Mouse (Mus musculus) lung, embryonic 16.5 days (tissue): ENCODE data around the gene Acly. TPM values are rescaled to one million over a fixed set of nuclear protein-coding genes. Genes with fewer than 3 reads are reported as not detected.

Experiments
- ATAC-seq: fragments of 200-750 bp; cut with Nextera tagmentation; 2 replicates; pipeline ENCODE4 v1.8.0; 2017; ENCODE audit warnings: low read depth, mild to moderate bottlenecking, moderate library complexity
- H3K27ac ChIP-seq: fragments of 300-500 bp; sonication (generic); 2 replicates; pipeline ENCODE4 v1.5.1; 2014; ENCODE audit warnings: mild to moderate bottlenecking, control low read depth, low read length
- H3K27me3 ChIP-seq: fragments of 300-500 bp; sonication (generic); 2 replicates; pipeline ENCODE4 v1.6.1; 2014; ENCODE audit warnings: low read depth, low read length, mixed read lengths; ENCODE audit not compliant: control insufficient read depth, insufficient read depth
- H3K36me3 ChIP-seq: fragments of 300-500 bp; sonication (generic); 2 replicates; pipeline ENCODE4 v1.6.1; 2014; ENCODE audit warnings: low read length; ENCODE audit not compliant: control insufficient read depth, insufficient read depth
- H3K4me1 ChIP-seq: fragments of 300-500 bp; sonication (generic); replicated peaks from 2 replicates; pipeline ENCODE4 v1.6.1; 2014; ENCODE audit warnings: low read length, mixed read lengths; ENCODE audit not compliant: control insufficient read depth, insufficient read depth
- H3K4me2 ChIP-seq: fragments of 300-500 bp; sonication (generic); 2 replicates; pipeline ENCODE4 v1.6.1; 2014; ENCODE audit warnings: low read depth, low read length, control low read depth
- H3K4me3 ChIP-seq: fragments of 300-500 bp; sonication (generic); 2 replicates; pipeline ENCODE4 v1.5.1; 2014; ENCODE audit warnings: mild to moderate bottlenecking, low read length, control low read depth
- H3K9ac ChIP-seq: fragments of 300-500 bp; sonication (generic); 2 replicates; pipeline ENCODE4 v1.6.1; 2014; ENCODE audit warnings: low read length, control low read depth
- H3K9me3 ChIP-seq: fragments of 300-500 bp; sonication (generic); 2 replicates; pipeline ENCODE4 v1.6.1; 2016; ENCODE audit warnings: low read length; ENCODE audit not compliant: control insufficient read depth
- WGBS: fragments of 180-500 bp; shearing (Covaris S2); extraction: QIAGEN DNeasy Blood & Tissue Kit; methylation state at CpG from one replicate; pipeline ENCODE4 v1.1.7; 2014; 5-methylcytosine and 5-hydroxymethylcytosine counted together
- polyA plus RNA-seq: library from polyadenylated mRNA; unstranded; fragments of >200 nt; fragmentation: Nextera tagmentation; extraction: Ambion mirVana; gene quantifications from 2 replicates; pipeline ENCODE4 v1.2.1, GENCODE M21; 2015

Acly gene
- polyA plus RNA-seq, 1 experiment from 2014 or later: 155 TPM

- no peak for ATAC-seq
- Histone ChIP-seq H3K4me3 (no peak overlapping the region), H3K9me3 (no peaks in the 10 kb centered on the region), H3K9ac (no peak overlapping the region), H3K27ac (no peak overlapping the region), H3K36me3 (no peaks in the 10 kb centered on the region), H3K27me3 (no peaks in the 10 kb centered on the region), H3K4me2 (no peak overlapping the region), H3K4me1 (peaks cover 10% of the 10 kb centered on the region)
- 56% methylated on average over 6 of the region's 6 CpGs for WGBS
Observed at GRCm38 (mm10) chr11:100550101-100550500, 22.3 kb upstream of the Acly start.

GRCm38 (mm10) chr11:100549466-100549865 lies 21.7 kb upstream of the Acly start:
- Histone ChIP-seq H3K9me3 (no peaks in the 10 kb centered on the region), H3K27me3 (no peaks in the 10 kb centered on the region), H3K4me2 (no peak overlapping the region), H3K4me3 (no peak overlapping the region), H3K9ac (no peak overlapping the region), H3K36me3 (no peaks in the 10 kb centered on the region), H3K27ac (no peak overlapping the region), H3K4me1 (peaks cover 14% of the 10 kb centered on the region)
- ATAC-seq: no peak
- 64% methylated on average over 8 of the region's 8 CpGs for whole genome bisulfite sequencing

GRCm38 (mm10) chr11:100548141-100548540 lies 20.3 kb upstream of the Acly start:
- Histone ChIP-seq H3K4me3 (no peak overlapping the region), H3K36me3 (no peaks in the 10 kb centered on the region), H3K4me2 (no peak overlapping the region), H3K4me1 (peaks cover 14% of the 10 kb centered on the region), H3K9ac (no peak overlapping the region), H3K27me3 (no peaks in the 10 kb centered on the region), H3K27ac (no peak overlapping the region), H3K9me3 (no peaks in the 10 kb centered on the region)
- WGBS: 76% methylated on average over 6 of the region's 6 CpGs
- ATAC-seq: no peak

GRCm38 (mm10) chr11:100546955-100547354 lies 19.2 kb upstream of the Acly start:
- Histone ChIP-seq H3K27ac (peak overlapping the region; percentile 38), H3K9ac (no peak overlapping the region), H3K4me3 (no peak overlapping the region), H3K36me3 (no peaks in the 10 kb centered on the region), H3K9me3 (no peaks in the 10 kb centered on the region), H3K4me2 (no peak overlapping the region), H3K27me3 (no peaks in the 10 kb centered on the region), H3K4me1 (peaks cover 14% of the 10 kb centered on the region)
- ATAC-seq: no peak
- 69% methylated on average over 6 of the region's 6 CpGs for WGBS

GRCm38 (mm10) chr11:100545746-100546085 lies 17.9 kb upstream of the Acly start:
- H3K4me1 ChIP-seq: peaks cover 14% of the 10 kb centered on the region
- peak overlapping the region; percentile 94 for H3K4me2 ChIP-seq
- no peaks in the 10 kb centered on the region for H3K36me3 ChIP-seq
- H3K27ac ChIP-seq: no peak overlapping the region; the same call in 1 of the 2 replicates
- H3K9me3 ChIP-seq: no peaks in the 10 kb centered on the region
- WGBS: 28% methylated on average over 7 of the region's 7 CpGs
- H3K9ac ChIP-seq: peak overlapping the region; percentile 64
- peak; percentile 21; the same call in 1 of the 2 replicates for ATAC-seq
- H3K27me3 ChIP-seq: no peaks in the 10 kb centered on the region
- peak overlapping the region; percentile 61 for H3K4me3 ChIP-seq

- Histone ChIP-seq H3K36me3 (no peaks in the 10 kb centered on the region), H3K4me2 (peak within 1 kb of the TSS; percentile 94), H3K4me3 (peak within 1 kb of the TSS; percentile 61), H3K4me1 (peaks cover 14% of the 10 kb centered on the region), H3K9ac (peak within 1 kb of the TSS; percentile 64), H3K27ac (peak within 1 kb of the TSS; percentile 72), H3K27me3 (no peaks in the 10 kb centered on the region), H3K9me3 (no peaks in the 10 kb centered on the region)
- peak; percentile 100 for ATAC-seq
- WGBS: 4% methylated on average over 28 of the region's 28 CpGs
Observed at GRCm38 (mm10) chr11:100544832-100545745, 17.3 kb upstream of the Acly start, which contains the start of gene Ttc25. TSS of gene Ttc25 (plus strand) at chr11:100545607.

- H3K27me3 ChIP-seq: no peaks in the 10 kb centered on the region
- H3K4me3 ChIP-seq: no peak overlapping the region
- WGBS: 76% methylated on average over 2 of the region's 2 CpGs
- no peaks in the 10 kb centered on the region for H3K9me3 ChIP-seq
- H3K4me1 ChIP-seq: peaks cover 11% of the 10 kb centered on the region
- H3K9ac ChIP-seq: no peak overlapping the region
- H3K27ac ChIP-seq: no peak overlapping the region
- no peak overlapping the region for H3K4me2 ChIP-seq
- ATAC-seq: no peak
- H3K36me3 ChIP-seq: no peaks in the 10 kb centered on the region
Observed at GRCm38 (mm10) chr11:100541577-100541976, 13.8 kb upstream of the Acly start.

GRCm38 (mm10) chr11:100540966-100541365 lies 13.2 kb upstream of the Acly start:
- Histone ChIP-seq H3K4me2 (no peak overlapping the region), H3K9me3 (no peaks in the 10 kb centered on the region), H3K36me3 (no peaks in the 10 kb centered on the region), H3K9ac (no peak overlapping the region), H3K27me3 (no peaks in the 10 kb centered on the region), H3K4me3 (no peak overlapping the region), H3K4me1 (peaks cover 9% of the 10 kb centered on the region), H3K27ac (no peak overlapping the region)
- 32% methylated on average over 6 of the region's 6 CpGs for WGBS
- no peak for ATAC-seq

- H3K27ac ChIP-seq: no peak overlapping the region
- H3K9me3 ChIP-seq: no peaks in the 10 kb centered on the region
- no peak overlapping the region for H3K4me3 ChIP-seq
- H3K27me3 ChIP-seq: no peaks in the 10 kb centered on the region
- no peaks in the 10 kb centered on the region for H3K4me1 ChIP-seq
- H3K4me2 ChIP-seq: no peak overlapping the region
- ATAC-seq: no peak
- H3K36me3 ChIP-seq: no peaks in the 10 kb centered on the region
- H3K9ac ChIP-seq: no peak overlapping the region
Observed at GRCm38 (mm10) chr11:100536466-100536865, 8.7 kb upstream of the Acly start.
